Mouse (Mus musculus): ENCODE measurements around the gene Polr2h. TPM values are rescaled to one million over a fixed set of nuclear protein-coding genes. Genes with fewer than 3 reads are reported as not detected.

Gene Polr2h
- total RNA-seq, 2 experiments from 2014 or later, result 10.9 to 14.1 TPM

DNA sequence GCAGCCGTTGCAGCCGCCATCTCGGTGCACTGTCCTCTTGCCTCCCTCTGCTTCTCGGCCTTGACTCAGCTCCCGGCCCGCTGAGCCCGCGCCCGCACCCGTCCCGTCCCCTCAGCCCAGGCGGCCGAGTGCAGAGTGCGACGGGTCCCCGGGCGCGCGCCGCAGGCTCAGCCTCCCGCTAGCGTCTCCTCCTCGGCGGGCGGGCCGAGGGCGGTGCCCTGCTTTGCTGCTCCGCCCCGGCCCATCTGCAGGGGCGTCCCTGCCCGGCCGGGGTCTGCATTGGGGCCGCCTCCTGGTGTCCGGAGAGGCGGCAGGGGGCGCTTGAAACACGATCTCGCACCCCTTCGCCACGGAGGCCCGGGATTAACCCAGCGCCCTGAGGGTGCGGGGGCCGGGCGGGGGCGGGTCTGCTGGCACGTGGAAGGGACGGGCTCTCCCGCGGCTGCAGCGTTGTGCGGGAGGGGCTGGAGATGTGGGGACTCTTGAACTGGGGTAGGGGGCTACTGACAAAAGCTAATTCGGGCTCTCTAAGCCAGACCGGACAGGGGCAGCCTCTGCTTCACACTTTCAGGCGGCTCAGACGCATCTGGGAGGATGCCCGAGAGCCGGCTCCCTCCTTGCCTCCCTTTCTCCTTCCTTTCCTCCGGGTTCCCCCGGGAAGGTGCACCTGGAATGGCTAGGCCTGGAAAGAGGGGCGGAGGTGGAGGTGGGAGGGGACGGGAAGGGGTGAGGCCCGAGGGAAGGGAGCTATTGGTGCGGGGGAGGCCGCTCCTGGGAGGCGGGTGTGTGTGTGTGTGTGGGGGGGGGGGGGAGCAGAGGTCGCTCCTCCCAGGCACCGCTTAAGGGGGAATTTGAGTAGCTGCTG lies 1.3 kb upstream of the Polr2h start:
- intact Hi-C loops (cut with DNase I; ENCODE audit: low total_unique reads), result no loop called here
- peak; percentile 85 for DNase-seq

DNA sequence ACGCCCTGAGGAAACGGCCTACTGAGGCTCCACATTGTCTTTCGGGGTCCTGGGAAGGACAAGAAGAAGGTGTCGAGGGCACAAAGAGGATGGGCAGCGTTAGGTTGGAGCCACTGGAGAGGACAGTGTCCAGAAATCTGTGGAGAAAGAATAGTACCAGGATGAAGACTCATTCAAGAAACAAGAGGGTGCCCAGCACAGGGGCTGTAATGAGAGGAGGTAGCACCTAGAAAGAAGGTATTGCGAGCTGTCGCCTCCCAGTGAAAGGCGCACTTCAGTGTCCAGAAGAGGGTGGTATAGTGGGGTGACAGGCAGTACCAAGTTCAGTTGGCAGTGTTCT lies 654 bp upstream of the Polr2h start:
- intact Hi-C loops (cut with DNase I; ENCODE audit: low total_unique reads), result no loop called here
- no peak for DNase-seq

DNA sequence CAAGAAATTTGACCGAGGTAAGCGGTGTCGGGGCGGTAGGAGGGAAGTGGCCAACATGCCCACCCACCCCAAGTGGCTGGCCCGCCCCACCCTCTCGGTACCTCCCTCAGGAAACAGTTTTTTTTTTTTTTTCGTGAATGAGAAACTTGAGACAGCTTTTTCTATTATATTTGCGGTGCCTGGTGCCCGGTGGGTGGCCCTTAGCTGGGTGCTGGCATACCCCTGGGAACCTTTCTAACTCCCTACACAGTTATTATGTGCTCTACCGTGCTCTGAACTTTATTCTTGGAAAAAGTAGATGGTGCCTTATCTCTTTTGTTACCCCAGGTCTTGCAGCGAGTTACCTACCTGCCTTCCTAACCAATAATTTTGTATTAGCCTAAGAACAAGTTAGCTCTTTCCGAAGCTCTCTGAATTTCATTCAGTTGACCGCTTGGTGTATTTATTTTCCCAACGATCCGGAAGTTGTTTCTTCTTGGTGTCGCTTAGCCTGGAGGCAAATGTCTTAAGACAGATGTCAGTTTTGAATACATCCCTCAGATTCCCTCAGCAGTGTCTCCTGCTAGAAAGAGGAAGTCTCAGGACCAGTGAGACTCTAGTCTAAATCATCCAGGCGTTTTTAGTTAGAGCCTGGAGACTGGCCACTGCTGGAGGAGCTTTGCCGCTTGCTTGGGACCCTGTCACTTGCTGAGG lies 659 bp downstream of the Polr2h start:
- intact Hi-C loops (cut with DNase I; ENCODE audit: low total_unique reads), result no loop called here
- no peak for DNase-seq

DNA sequence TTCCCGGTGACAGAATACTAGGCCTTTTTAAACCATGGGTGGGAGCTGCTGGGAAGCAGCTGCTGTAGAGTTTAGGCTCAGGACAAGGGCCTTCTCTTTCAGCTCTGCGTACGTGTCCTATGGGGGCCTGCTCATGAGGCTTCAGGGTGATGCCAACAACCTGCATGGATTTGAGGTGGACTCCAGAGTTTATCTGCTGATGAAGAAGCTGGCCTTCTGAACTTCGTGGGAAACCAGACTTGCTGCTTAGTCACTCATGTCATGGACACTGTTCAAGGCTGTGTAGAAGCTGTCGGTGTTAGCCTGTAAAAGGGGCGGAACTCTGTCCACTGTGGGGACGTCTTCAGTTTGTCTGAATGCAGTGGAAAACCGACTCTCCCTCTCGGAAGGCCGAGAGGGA lies 4.3 kb downstream of the Polr2h start:
- DNase-seq, result no peak
- intact Hi-C loops (cut with DNase I; ENCODE audit: low total_unique reads), result loop anchor here (2.0 kb wide), 1 partner anchor 41 kb away; no protein-coding TSS in a partner anchor

DNA sequence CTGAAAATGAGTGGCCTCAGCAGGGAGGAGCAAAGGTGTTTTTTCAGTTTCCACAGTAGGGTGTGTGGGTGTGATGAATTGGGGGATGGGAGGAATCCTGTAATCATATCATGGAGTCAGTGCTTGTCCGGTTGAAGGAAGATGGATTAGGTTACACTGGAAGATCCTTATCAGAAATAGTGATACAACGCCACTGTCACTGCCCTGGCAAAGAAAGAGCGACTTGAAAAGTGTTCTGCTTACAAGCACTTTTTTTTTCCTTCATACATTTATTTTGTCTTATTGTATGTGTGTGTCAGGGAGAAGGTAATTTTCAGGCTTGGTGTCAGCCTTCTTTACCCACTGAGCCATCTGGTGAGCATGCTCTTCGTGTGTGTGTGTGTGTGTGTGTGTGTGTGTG lies 5.3 kb downstream of the Polr2h start:
- intact Hi-C loops (cut with DNase I; ENCODE audit: low total_unique reads), result no loop called here
- DNase-seq, result no peak

DNA sequence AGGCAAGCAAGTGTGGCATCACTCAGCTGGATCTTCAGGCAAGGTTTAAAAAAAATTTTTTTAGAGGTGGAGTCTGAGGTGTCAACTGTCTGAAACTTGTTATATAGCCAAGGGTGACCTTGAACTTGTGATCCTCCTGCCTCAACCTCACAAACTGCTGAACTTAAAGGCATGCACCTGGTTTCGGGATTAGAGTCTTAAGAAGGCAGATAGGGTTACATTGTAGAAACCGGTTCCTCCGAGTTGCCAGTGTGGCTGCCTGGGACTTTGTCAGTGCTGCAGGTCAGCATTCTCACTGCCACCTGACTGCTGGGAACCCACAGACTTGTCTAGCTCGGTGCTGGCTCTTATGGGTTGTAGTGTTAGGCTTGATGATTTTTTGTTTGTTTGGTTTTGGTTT lies 5.8 kb downstream of the Polr2h start:
- intact Hi-C loops (cut with DNase I; ENCODE audit: low total_unique reads), result no loop called here
- DNase-seq, result no peak

DNA sequence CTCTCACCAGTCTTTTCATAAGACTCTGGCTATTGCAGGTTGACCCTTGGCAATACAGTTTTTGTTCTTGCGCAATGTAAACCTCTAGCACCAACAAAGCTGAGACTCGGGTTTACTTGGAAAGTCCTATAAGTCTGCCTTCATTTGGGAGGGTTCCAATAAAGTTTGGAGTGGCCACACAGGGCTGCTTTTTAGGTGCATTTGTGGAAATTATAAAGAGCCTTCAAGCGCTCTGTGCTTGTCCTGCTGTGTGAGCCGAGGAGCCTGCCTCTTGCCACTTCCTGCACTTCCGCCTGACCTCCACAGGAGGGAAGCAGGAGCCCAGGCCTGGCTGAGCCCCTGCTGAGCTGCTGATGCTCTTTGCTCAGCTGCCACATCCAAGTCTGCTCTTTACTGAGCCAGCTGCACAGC lies 6.9 kb downstream of the Polr2h start:
- peak; percentile 75 for DNase-seq
- intact Hi-C loops (cut with DNase I; ENCODE audit: low total_unique reads), result no loop called here

DNA sequence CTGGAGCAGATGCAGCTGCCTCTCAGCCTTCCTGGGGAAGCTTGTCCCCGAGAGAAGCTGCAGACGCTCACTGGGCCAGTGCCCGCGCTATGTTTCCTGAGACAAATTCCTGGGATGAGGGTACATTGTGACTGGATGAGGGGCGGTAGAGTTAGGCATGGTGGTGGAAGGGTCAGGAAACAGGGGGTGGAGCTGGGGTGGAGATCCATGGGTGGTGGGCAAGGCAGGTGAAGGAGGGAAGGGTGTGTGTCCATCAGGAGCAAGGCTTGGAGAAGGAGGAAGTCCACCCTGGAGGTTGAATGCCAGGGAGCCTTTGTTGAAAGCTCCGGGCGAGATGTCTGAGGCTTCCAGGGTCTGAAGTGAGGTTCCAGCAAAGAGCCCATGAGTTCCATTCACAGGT lies 7.9 kb downstream of the Polr2h start:
- intact Hi-C loops (cut with DNase I; ENCODE audit: low total_unique reads), result no loop called here
- DNase-seq, result no peak

DNA sequence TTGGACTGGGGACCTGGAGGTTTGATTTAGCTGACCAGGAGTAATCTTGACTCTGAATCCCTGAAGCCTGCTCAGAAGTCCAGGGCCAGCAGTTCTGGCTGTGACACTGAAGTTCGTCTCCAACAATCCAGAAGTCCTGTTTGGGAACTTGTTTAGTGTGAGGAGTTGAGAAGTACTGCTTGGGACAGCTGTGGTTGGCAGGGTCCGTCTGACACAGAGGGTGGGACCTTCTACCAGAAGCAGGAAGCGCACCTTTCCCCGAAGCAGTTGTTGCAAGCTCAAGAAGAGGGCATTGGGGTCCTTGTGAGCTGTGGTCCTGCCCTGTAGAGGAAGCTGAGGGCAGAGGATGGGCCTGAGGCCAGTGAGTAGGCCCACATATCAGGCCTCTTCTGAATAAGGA lies 8.3 kb downstream of the Polr2h start:
- intact Hi-C loops (cut with DNase I; ENCODE audit: low total_unique reads), result no loop called here
- DNase-seq, result no peak

DNA sequence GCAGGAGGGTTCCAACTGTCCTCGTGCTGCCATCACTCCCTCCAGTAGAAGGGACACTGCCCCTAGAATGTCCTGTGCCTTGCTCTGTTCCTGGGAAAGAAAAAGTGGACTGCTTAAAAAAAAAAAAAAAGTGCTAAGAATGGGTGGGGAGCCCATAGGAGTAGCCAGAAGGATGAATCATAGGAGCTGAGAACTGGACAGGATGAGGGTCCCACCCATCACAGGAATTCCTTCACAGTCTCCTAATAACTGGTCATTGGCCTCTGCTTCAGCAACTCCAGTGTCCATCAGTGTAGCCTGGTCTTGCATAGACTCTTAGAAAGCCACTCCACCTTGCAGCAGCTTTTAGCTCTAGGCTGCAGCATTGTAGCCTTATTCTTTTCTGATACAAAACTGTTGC lies 8.9 kb downstream of the Polr2h start:
- intact Hi-C loops (cut with DNase I; ENCODE audit: low total_unique reads), result no loop called here
- no peak for DNase-seq

DNA sequence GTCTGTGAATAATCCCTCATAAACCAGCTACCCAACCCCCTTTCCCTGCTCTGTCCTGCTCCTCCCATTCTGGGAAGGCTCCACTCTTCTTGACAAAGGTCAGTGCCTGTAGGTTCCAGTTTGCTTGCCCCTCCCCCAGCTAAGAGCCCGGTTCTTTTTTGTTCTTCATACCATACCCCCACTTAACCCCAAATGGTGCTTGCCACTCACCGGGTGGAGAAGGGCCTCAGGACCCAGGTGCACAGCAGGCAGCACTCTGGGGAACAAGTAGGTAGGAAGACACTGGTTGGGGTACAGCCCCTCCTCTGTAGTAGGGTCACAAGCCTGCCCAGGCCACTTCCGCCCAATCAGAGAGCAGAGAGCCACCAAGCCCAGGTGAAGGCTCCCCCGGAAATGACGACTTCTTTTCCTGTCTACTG lies 12.8 kb downstream of the Polr2h start:
- no peak for DNase-seq
- intact Hi-C loops (cut with DNase I; ENCODE audit: low total_unique reads), result no loop called here

DNA sequence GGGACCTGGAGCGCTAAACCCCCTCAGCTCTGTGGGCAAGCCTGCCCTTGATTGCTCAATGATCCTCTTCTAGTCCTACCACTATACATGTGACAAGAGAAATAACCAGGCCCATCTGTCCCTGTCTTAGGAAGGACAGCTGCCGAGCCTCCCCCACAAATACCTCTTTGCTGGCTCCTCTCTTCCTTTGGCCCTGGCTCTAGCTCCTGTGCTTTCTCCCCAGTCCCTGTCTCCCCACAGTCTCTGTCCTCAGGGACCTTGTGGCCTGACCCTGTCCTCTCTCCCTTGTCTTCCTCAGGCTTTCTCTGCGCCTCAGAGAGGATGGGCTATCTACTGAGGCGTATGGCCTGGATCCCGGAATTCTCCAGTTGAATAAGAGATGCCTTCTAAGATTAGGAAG lies 14.2 kb downstream of the Polr2h start:
- no peak for DNase-seq
- intact Hi-C loops (cut with DNase I; ENCODE audit: low total_unique reads), result no loop called here

DNA sequence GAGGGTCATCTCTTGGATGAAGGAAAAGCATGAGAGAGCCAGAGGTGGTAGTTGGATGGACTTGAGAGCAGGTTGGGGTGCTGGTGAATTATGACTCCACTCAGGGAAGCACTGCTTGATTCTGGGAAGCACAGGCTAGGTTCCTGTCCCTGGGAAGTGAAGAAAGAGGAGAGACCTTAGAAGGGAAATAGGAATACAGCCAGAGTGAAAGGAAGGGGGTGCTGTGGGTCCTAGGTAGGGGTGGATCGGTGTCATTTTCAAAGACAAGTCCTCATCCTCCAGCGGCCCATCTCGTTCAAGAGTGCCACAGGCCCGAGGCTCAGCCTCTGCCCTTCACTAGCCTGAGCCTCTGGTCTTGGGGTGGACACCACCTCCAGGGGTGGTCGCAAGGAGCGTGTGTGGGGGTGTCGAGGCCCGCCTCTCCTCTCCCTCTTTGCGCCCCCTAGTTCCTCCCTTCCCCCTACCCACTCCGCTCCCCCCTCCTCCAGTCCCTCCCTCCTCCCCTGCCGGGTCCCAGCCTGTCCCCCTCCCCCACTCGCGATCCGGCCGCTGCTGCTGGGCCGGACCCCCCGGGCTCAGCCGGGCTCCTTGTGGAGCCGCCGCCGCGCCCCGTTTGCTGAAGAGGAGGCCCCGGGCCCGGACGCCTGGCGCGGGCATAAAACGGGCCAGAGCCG lies 14.9 kb downstream of the Polr2h start:
- DNase-seq, result no peak
- intact Hi-C loops (cut with DNase I; ENCODE audit: low total_unique reads), result no loop called here

DNA sequence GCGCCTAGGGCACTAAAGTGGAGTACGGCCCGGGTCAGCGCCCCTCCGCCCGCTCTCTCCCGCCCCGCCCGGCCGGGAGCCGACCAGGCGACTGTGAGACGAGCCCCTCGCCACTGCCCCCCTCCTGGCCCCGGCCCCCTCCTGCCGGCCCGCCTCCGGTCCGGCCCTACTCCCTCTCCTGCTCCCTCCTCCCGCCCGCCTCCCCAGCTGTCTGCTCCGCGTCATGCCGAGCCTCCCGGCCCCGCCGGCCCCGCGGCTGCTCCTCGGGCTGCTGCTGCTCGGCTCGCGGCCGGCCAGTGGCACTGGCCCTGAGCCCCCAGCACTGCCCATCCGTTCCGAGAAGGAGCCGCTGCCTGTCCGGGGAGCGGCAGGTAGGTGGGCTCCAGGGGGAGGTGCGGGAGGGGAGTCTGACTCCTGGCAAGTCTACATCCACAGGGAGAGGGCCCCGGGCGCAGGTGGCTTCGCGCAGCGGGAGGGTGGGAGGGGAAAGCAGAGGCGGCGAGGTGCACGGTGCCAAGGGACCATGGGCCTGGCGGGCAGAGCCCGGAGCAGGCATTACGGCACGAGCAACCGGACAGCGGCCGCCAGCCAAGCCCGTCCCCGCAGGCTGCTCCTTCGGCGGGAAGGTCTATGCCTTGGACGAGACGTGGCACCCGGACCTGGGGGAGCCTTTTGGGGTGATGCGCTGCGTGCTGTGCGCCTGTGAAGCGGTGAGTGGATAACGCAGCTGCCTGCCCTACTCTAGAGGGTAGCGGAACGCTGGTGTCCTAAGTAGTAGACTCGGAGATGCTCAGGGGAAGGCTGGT lies 15.7 kb downstream of the Polr2h start, which contains the start of gene Chrd:
TSS of gene Chrd (plus strand) at position 203 of the 806 bp plus-strand sequence.
- intact Hi-C loops (cut with DNase I; ENCODE audit: low total_unique reads), result no loop called here
- DNase-seq, result peak; percentile 88

DNA sequence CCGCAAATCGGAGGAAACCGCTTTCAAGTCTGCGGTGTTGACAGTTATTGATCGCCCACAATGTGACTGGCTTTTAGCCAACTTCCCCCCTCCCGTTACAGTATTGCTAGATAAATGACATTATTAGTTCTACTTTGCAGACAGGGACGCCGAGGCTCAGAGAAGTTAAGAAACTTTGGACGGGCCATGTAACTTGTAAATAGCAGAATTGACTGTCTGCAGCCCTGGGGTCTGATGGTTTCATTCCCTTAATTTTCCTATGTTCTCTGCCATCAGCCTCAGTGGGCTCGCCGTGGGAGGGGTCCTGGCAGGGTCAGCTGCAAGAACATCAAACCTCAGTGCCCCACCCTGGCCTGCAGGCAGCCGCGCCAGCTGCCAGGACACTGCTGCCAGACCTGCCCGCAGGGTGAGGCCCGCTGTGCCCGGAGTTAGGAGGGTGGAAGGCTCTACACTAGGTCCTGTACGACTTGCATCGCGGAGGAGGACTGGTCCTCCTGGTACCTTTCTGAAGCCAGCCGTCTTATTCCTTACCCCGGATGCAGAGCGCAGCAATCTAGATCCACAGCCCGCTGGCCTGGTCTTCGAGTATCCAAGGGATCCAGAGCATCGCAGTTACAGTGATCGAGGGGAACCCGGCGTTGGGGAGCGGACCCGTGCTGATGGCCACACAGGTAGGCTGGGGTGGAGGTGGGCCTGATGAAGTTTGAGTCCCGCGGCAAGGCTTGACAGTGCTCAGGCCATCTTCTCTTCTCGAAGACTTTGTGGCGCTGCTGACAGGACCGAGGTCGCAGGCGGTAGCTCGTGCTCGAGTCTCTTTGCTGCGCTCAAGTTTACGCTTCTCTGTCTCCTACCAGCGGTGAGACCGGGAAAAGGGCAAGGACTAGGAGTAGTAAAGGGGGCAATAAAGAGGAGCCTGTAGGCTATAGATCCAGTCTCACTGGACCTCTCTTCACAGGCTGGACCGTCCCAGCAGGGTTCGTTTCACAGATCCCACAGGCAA lies 16.6 kb downstream of the Polr2h start, which contains the start of gene Thpo:
TSS of gene Thpo (minus strand) at position 781 of the 1,000 bp plus-strand sequence.
- intact Hi-C loops (cut with DNase I; ENCODE audit: low total_unique reads), result no loop called here
- no peak for DNase-seq

DNA sequence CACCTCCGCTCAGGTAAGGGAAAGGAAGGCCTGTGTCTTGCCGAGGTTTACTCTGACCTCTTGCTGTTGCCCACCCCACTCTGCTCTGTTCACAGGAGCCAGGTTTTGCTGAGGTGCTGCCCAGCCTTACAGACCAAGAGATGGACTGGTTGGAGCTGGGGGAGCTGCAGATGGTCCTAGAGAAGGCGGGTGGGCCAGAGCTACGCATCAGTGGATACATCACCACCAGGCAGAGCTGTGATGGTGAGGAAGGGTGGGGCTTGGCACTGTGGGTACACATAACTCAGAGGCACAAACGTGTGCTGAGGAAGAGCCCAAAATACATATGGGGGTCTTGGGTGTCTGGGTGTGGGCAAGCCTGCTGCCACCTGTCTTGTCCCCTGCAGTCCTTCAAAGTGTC lies 18.2 kb downstream of the Polr2h start:
- intact Hi-C loops (cut with DNase I; ENCODE audit: low total_unique reads), result no loop called here
- no peak for DNase-seq

DNA sequence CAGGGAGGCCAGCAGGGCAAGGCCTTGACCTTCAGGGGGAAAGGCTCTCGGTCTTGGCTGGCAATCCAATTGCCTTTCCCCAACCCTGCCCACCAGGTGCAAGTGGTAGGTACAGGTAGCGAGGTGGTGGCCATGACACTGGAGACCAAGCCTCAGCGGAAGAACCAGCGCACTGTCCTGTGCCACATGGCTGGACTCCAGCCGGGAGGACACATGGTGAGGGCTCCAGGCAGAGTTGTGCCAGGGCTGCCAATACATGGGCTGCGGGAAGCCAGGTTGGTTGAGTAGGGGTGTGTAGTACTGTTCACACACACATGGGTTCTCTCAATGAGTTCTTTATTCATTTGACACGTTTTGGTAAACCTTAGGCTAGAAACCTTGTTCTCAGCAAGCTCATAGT lies 18.7 kb downstream of the Polr2h start:
- intact Hi-C loops (cut with DNase I; ENCODE audit: low total_unique reads), result no loop called here
- no peak for DNase-seq

DNA sequence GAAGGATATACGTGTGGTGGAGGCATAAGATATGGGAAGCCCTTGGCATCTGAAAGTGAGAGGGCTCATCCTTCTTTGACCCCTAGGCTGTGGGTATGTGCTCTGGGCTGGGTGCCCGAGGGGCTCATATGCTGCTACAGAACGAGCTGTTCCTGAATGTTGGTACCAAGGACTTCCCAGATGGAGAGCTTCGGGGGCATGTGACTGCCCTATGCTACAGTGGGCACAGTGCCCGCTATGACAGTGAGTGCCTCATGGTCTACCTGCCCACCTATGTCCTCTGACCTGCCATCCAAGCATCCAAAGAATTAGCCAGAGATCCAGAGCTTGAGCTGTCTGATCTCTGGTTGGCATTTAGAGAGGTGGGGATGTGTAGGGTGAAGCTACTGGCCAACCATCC lies 19.4 kb downstream of the Polr2h start:
- DNase-seq, result no peak
- intact Hi-C loops (cut with DNase I; ENCODE audit: low total_unique reads), result no loop called here
